Mouse (Mus musculus): Measurements from ENCODE around the gene Lypd8. TPM values are rescaled to one million over a fixed set of nuclear protein-coding genes. Genes with fewer than 3 reads are reported as not detected.

Gene Lypd8
- total RNA-seq, 1 experiment from 2014 or later = not detected

GRCm38 (mm10) chr11:58377273-58377672, 1.6 kb upstream of the Lypd8 start:
- ATAC-seq (replicated peaks in 1 of 2; ENCODE audit: insufficient read depth in 1 of 2, low FRiP score in 2 of 2, low TSS enrichment in 1 of 2, low read depth in 1 of 2, poor library complexity in 2 of 2, severe bottlenecking in 2 of 2) = no peak

GRCm38 (mm10) chr11:58377686-58378085, 1.2 kb upstream of the Lypd8 start:
- ATAC-seq (replicated peaks in 1 of 2; ENCODE audit: insufficient read depth in 1 of 2, low FRiP score in 2 of 2, low TSS enrichment in 1 of 2, low read depth in 1 of 2, poor library complexity in 2 of 2, severe bottlenecking in 2 of 2) = no peak

DNA sequence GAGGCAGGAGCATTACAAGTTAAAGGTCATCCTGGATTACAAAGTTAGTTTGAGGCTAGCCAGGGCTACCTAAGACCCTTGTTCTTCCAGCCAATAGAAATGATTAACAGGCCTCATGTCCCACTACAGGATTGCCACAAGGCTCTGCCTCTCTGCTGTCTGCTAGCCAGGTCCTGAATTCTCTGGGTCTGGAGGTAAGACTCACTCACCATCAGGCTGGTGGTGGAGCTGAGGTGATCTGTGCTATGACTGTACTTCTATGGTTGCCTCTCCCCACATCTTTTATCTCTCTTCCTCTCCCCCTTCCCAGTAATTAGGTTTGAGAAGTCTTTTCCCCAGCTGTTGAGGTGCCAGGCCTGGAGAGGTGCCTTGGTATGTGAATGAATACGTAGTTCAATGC, 673 bp downstream of the Lypd8 start:
- no peak for ATAC-seq (replicated peaks in 1 of 2; ENCODE audit: insufficient read depth in 1 of 2, low FRiP score in 2 of 2, low TSS enrichment in 1 of 2, low read depth in 1 of 2, poor library complexity in 2 of 2, severe bottlenecking in 2 of 2)

DNA sequence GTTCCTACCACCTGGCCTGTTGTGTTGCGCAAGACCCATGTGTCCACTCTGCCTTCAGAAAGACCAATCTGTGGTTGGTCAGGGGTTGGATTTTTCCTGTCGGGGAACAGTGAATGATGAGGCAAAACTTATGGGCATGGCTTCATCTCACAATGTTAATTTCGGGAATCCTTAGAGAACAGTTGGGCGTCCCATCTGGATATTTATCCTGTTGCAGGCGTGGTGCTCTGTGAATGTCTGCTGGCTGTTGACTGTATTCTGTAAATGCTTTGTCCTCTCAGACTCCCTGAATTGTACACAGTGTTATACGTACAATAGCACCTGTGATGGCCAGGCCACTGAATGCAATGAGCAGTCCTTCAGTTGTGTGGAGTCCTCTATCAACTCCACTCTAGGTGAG, 3.6 kb downstream of the Lypd8 start:
- ATAC-seq (replicated peaks in 1 of 2; ENCODE audit: insufficient read depth in 1 of 2, low FRiP score in 2 of 2, low TSS enrichment in 1 of 2, low read depth in 1 of 2, poor library complexity in 2 of 2, severe bottlenecking in 2 of 2) = no peak

DNA sequence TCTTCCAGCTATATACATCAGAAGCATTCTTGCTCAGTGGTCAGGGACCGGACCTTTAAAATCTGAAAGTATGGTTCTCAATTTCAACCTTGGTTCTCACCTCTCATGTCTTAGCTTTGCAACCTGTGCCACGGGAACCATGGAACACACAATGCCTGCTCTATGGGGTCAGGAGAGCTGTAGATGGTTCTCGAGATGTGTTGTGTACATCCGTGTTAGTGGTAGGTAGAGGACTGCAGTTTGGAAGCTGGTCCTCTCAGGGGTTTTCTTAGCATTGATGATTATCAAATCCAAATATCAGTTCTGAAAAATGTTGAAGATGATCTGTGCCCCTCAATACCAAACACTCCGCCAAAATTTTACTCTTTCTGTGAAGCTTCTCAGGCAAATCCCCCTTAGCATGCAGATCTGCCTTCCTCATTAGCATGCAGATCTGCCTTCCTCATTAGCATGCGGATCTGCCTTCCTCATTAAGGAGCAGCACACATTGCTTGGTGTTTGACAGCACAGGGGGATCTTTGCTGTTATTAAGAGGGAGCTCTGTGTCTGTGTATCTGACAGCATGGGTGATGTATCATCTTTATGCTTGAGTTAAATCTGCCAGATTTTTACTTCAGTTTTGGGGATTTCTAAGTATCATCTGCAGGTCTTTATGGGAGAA, 21.3 kb downstream of the Lypd8 start:
- ATAC-seq (replicated peaks in 1 of 2; ENCODE audit: insufficient read depth in 1 of 2, low FRiP score in 2 of 2, low TSS enrichment in 1 of 2, low read depth in 1 of 2, poor library complexity in 2 of 2, severe bottlenecking in 2 of 2) = no peak

- no peak for ATAC-seq (replicated peaks in 1 of 2; ENCODE audit: insufficient read depth in 1 of 2, low FRiP score in 2 of 2, low TSS enrichment in 1 of 2, low read depth in 1 of 2, poor library complexity in 2 of 2, severe bottlenecking in 2 of 2)
These were observed 21.8 kb downstream of the Lypd8 start for GRCm38 (mm10) chr11:58400655-58401054.

DNA sequence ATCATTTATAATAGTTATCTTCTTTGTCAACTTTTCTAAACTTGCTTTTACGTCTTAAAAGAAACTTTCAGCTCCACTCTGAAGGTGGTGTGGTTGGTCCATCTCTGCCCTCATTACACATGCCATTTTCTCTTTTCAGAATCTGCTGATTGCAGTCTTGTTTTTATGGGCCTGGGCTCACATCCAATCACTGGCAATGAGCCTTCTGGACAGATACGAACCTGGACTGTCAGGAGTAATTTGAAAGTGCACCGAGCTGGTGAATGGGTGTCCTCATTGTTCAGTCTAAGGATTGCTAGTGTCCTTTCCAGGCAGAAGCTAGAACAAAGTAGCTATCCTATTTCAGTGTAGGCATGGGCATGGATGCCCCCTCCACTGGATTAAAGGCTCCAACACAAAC, 29.2 kb downstream of the Lypd8 start:
- ATAC-seq (replicated peaks in 1 of 2; ENCODE audit: insufficient read depth in 1 of 2, low FRiP score in 2 of 2, low TSS enrichment in 1 of 2, low read depth in 1 of 2, poor library complexity in 2 of 2, severe bottlenecking in 2 of 2) = no peak

DNA sequence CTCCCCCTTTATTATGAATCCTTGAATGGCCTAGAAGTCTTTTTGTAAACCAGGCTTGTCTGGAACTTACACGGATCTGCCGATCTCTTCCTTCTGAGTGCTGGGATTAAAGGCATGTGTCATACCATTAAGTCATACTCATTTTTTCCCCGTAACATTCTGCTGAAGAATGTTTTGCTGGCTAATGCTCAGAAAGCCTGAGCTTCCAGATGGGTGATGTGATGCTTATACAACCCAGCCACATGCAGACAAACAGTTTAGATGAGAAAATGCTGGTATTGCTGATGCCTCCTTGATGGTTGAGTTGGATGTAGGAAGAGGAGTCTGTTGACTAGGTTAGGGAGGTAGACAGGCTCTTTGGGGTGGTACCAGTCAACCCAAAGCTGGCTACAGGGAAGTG, 39.5 kb downstream of the Lypd8 start:
- ATAC-seq (replicated peaks in 1 of 2; ENCODE audit: insufficient read depth in 1 of 2, low FRiP score in 2 of 2, low TSS enrichment in 1 of 2, low read depth in 1 of 2, poor library complexity in 2 of 2, severe bottlenecking in 2 of 2) = no peak

GRCm38 (mm10) chr11:58420815-58421214, 42.0 kb downstream of the Lypd8 start, which contains the start of gene 1810065E05Rik:
Gene 1810065E05Rik (plus strand): TSS chr11:58421111.
- no peak for ATAC-seq (replicated peaks in 1 of 2; ENCODE audit: insufficient read depth in 1 of 2, low FRiP score in 2 of 2, low TSS enrichment in 1 of 2, low read depth in 1 of 2, poor library complexity in 2 of 2, severe bottlenecking in 2 of 2)

- no peak for ATAC-seq (replicated peaks in 1 of 2; ENCODE audit: insufficient read depth in 1 of 2, low FRiP score in 2 of 2, low TSS enrichment in 1 of 2, low read depth in 1 of 2, poor library complexity in 2 of 2, severe bottlenecking in 2 of 2)
These were observed 53.4 kb downstream of the Lypd8 start, which contains the start of gene Gm12253 for GRCm38 (mm10) chr11:58432259-58432658. Gene Gm12253 (plus strand): TSS chr11:58432559.

- ATAC-seq (replicated peaks in 1 of 2; ENCODE audit: insufficient read depth in 1 of 2, low FRiP score in 2 of 2, low TSS enrichment in 1 of 2, low read depth in 1 of 2, poor library complexity in 2 of 2, severe bottlenecking in 2 of 2) = no peak
These were observed 59.0 kb downstream of the Lypd8 start for GRCm38 (mm10) chr11:58437866-58438265.

Other genes with a start within 250 kb of the Lypd8 start
- gene Gemin5, start 210.5 kb upstream of the Lypd8 start, total RNA-seq (2017) = 28.0 and 30.4 TPM in 2 replicates
- gene Mrpl22, start 207.4 kb upstream of the Lypd8 start, total RNA-seq (2017) = 57.3 and 68.1 TPM in 2 replicates
- 29.5 and 30.8 TPM in 2 replicates for gene Igtp, start 179.5 kb upstream of the Lypd8 start, total RNA-seq (2017)
- 26.0 and 28.2 TPM in 2 replicates for gene Irgm2, start 179.4 kb upstream of the Lypd8 start, total RNA-seq (2017)
- 2.7 and 10.8 TPM in 2 replicates for gene 4930438A08Rik, start 104.2 kb upstream of the Lypd8 start, total RNA-seq (2017)
- 16.2 and 23.3 TPM in 2 replicates for gene Zfp692, start 72.0 kb upstream of the Lypd8 start, total RNA-seq (2017)
- 34.0 and 54.5 TPM in 2 replicates for gene Zfp672, start 48.7 kb upstream of the Lypd8 start, total RNA-seq (2017)
- 35.5 and 36.7 TPM in 2 replicates for gene Sh3bp5l, start 48.3 kb upstream of the Lypd8 start, total RNA-seq (2017)
- gene 1810065E05Rik, start 42.1 kb downstream of the Lypd8 start, total RNA-seq (2017) = not detected in 2 replicates
- not detected in 2 replicates for gene Gm12253, start 53.5 kb downstream of the Lypd8 start, total RNA-seq (2017)
- gene Lypd9, start 73.9 kb downstream of the Lypd8 start, total RNA-seq (2017) = not detected in 2 replicates
- gene Olfr30, start 83.2 kb downstream of the Lypd8 start, total RNA-seq (2017) = not detected in 2 replicates
- gene Olfr332, start 113.5 kb downstream of the Lypd8 start, total RNA-seq (2017) = not detected in 2 replicates
- gene Olfr331, start 123.5 kb downstream of the Lypd8 start, total RNA-seq (2017) = not detected in 2 replicates
- gene Olfr330, start 155.8 kb downstream of the Lypd8 start, total RNA-seq (2017) = not detected in 2 replicates
- gene Olfr329-ps, start 167.4 kb downstream of the Lypd8 start, total RNA-seq (2017) = not detected in 2 replicates
- not detected in 2 replicates for gene Olfr328, start 176.6 kb downstream of the Lypd8 start, total RNA-seq (2017)
- not detected in 2 replicates for gene Olfr224, start 191.5 kb downstream of the Lypd8 start, total RNA-seq (2017)
- gene Olfr325, start 198.7 kb downstream of the Lypd8 start, total RNA-seq (2017) = not detected in 2 replicates
- gene Olfr324, start 216.1 kb downstream of the Lypd8 start, total RNA-seq (2017) = not detected in 2 replicates
- gene 2210407C18Rik, start 237.0 kb downstream of the Lypd8 start, total RNA-seq (2017) = not detected in 2 replicates